Mouse (Mus musculus) ES-E14 (cell line): ENCODE results near the gene Alpi.

ENCODE experiments used
- HCFC1 ChIP-seq: IDR thresholded peaks from 2 replicates; pipeline ENCODE4 v1.6.1; 2012; ENCODE audit warnings: low read length, inconsistent platforms, borderline replicate concordance; ENCODE audit not compliant: insufficient read depth
- ZNF384 ChIP-seq: IDR thresholded peaks from 2 replicates; pipeline ENCODE4 v1.6.1; 2012; ENCODE audit warnings: low read depth, low read length, inconsistent platforms

DNA sequence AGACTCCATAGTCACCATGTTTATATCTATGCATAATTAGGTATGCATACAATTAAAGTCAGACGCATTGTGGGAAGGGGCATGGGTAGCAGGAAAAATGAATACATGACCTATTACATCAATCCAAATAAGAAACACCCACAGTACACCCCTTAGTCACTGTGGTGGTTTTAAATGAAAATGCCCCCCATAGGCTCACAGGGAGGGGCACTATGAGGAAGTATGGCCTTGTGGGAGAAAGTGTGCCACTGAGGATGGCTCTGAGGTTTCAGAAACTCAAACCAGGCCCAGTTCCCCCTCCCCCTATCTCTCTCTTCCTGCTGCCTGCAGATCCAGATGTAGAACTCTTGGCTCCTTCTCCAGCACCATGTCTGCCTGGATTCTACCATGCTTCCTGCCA lies 2.5 kb upstream of the Alpi start:
- TF ChIP-seq ZNF384 (no peak), HCFC1 (no peak)
